Mouse (Mus musculus) telencephalon, adult 2 months (tissue): Measurements from ENCODE around the gene Cbx6.

Experiments
- DNase-seq: peaks from one replicate; pipeline ENCODE4 v3.0.0-alpha.2; 2011; ENCODE audit warnings: low read depth, low spot score

Gene Cbx6

GRCm38 (mm10) chr15:79834130-79834880 is at the start of gene Cbx6, which contains the start of gene Npcd:
Gene Cbx6 (minus strand): TSS chr15:79834688.
Gene Npcd (minus strand): TSS chr15:79834237.
- peak; percentile 92 for DNase-seq

- DNase-seq = peak; percentile 84
Observed at GRCm38 (mm10) chr15:79883352-79883822, 48.9 kb upstream of the Cbx6 start.

- peak; percentile 87 for DNase-seq
Observed at GRCm38 (mm10) chr15:79882623-79883267, 48.3 kb upstream of the Cbx6 start.

GRCm38 (mm10) chr15:79880477-79880876 is 46.0 kb upstream of the Cbx6 start:
- DNase-seq = no peak

GRCm38 (mm10) chr15:79879319-79879718 is 44.8 kb upstream of the Cbx6 start:
- DNase-seq = peak; percentile 80

- DNase-seq = no peak
Observed at GRCm38 (mm10) chr15:79878725-79879136, 44.2 kb upstream of the Cbx6 start.

GRCm38 (mm10) chr15:79875261-79875995 is 40.9 kb upstream of the Cbx6 start:
- DNase-seq = no peak

GRCm38 (mm10) chr15:79873995-79874394 is 39.5 kb upstream of the Cbx6 start:
- no peak for DNase-seq

- DNase-seq = no peak
Observed at GRCm38 (mm10) chr15:79873545-79873944, 39.1 kb upstream of the Cbx6 start.

GRCm38 (mm10) chr15:79867260-79868002 is 32.9 kb upstream of the Cbx6 start:
- DNase-seq = no peak

GRCm38 (mm10) chr15:79859821-79860220 is 25.3 kb upstream of the Cbx6 start:
- DNase-seq = no peak

- DNase-seq = no peak
Observed at GRCm38 (mm10) chr15:79858979-79859378, 24.5 kb upstream of the Cbx6 start.

- DNase-seq = no peak
Observed at GRCm38 (mm10) chr15:79850143-79850542, 15.7 kb upstream of the Cbx6 start.

GRCm38 (mm10) chr15:79847100-79847499 is 12.6 kb upstream of the Cbx6 start:
- no peak for DNase-seq

GRCm38 (mm10) chr15:79845986-79846385 is 11.5 kb upstream of the Cbx6 start:
- DNase-seq = no peak

GRCm38 (mm10) chr15:79842985-79843384 is 8.5 kb upstream of the Cbx6 start:
- no peak for DNase-seq

GRCm38 (mm10) chr15:79840281-79840680 is 5.8 kb upstream of the Cbx6 start:
- no peak for DNase-seq

- no peak for DNase-seq
Observed at GRCm38 (mm10) chr15:79834881-79835260, 383 bp upstream of the Cbx6 start.

GRCm38 (mm10) chr15:79833251-79834050 is 1.0 kb downstream of the Cbx6 start:
- DNase-seq = no peak

- DNase-seq = peak; percentile 61
Observed at GRCm38 (mm10) chr15:79832064-79832900, 2.2 kb downstream of the Cbx6 start.
